Mouse (Mus musculus): ENCODE measurements around the gene Cel.
"Not testable (repeated sequence)": the region's sequence is repeated elsewhere in the genome, so short reads cannot be mapped to it uniquely, and the experiment has no call there.

Cel gene

DNA sequence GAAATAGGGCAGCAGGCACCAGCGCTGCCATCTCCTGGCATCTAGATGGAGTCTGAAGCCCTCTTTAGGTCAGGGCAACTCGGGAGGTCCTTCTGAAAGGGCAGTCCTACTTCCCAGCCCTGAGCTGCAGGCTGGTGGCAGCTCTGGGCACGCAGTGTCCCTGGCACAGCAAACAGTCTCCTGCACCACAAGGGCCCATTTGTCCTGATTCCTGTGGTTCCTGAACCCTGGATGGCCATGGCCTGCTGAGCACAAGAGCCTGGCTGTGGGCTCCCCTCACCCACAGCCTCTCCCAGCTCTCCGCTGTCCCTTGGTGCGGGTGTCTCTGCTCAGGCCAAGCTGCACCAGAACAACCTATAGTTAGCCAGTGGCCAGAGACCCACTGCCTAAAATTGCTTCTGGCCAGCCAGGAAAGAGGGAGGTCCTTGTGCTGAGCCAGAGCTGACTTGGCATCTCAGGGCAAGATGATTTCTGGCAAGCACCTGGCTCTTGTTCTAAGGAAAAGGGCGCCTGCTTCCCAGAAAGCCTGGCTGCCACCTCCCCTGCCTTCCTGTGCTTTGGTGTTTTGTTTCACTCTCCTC, 41.5 kb downstream of the Cel start:
- no peak for DNase-seq (ENCODE audit: low spot score in 2 of 2)

DNA sequence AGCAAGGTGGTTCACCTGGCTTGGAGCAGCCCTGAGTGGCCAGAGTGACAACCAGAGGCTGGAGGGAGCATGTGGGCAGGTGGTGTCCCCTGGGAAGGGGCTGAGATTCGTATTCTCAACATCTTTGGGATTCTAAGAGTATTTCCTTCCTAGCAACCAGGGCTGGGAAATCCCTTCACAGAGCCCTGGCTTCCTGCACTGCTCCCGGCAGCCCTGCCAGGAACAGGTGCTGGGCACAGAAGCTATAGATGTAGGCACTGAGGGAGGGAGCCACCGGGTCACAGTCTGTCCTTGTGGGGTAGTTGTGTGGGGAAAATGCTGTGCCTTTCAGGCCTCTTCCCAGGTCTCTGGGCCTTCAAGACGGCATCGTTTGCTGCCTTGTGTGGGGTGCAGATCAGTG, 42.6 kb downstream of the Cel start:
- no peak for DNase-seq (ENCODE audit: low spot score in 2 of 2)

DNA sequence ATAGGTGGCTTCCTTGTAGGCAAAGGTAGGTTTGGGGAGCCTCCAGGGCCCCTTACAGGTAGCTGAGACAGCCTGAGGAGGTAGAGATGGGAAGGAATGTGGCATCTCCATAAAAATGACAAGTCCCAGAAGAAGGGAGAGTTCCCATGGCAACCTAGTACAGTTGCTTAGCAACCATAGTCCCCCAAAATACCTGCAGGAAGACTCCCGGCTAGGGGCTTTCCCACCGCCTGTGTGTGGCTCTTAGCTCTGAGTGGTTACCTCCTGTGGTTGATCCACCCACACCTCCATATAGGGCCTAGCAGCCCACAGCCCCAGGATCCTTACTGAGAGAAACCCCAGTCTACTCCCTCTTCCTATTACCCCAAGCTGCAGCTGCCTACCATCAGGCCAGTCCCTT, 45.0 kb downstream of the Cel start:
- no peak for DNase-seq (ENCODE audit: low spot score in 2 of 2)

DNA sequence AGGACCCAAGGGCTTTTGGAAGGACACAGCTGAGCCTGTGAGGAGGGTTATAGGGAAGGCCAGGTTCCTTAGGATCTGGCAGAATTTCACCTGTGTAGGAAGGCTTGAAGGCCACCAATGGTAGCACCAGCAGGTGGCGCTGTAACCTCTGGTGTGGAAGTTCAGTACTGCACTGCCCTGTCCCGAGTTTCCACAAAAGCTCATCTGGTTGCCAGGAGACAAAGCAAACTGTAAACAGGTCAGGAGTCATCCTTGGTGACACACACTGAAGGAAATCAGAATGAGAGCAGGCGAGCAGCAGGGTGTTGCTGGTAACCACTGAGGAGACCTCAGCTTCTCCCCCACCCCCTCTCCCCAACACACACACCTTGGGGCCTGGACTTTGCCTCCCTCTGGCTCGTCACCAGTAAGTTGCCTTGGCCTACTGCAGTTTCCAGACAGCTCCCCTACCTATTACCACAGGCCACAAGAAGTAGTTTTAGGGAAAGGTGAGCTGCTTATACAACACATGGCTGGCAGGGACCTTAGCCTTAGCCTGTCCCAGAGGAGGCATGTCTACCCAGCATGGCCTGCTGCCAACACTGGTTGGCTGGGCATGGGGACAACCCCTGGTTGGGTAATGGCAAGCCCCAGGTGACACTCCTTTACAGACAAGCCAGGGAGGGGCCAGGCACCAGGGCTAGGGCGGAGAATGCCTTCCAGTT, 45.8 kb downstream of the Cel start:
- peak; percentile 70 to 89 for DNase-seq (ENCODE audit: low spot score in 2 of 2)

DNA sequence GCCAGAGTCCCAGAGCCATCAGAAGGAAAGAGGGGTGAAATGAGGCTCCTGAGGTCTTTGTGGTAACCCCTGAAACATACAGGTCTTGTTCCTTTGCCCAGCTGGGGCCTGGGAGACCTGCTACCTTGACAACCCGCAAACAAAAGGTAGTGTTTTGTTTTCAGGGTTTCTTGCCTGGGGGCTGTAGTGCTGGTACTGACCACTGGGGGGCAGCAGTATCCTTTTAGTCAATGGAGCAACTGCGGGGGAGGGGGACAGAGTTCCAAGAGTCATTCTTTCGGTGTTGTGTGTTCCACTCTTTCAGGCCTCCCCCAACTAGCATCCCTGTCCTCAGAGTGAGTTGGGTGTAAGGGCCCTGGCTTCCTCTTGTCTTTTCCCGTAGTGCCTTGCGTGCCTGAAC, 48.7 kb downstream of the Cel start:
- DNase-seq (ENCODE audit: low spot score in 2 of 2), result peak; percentile 68 to 88

DNA sequence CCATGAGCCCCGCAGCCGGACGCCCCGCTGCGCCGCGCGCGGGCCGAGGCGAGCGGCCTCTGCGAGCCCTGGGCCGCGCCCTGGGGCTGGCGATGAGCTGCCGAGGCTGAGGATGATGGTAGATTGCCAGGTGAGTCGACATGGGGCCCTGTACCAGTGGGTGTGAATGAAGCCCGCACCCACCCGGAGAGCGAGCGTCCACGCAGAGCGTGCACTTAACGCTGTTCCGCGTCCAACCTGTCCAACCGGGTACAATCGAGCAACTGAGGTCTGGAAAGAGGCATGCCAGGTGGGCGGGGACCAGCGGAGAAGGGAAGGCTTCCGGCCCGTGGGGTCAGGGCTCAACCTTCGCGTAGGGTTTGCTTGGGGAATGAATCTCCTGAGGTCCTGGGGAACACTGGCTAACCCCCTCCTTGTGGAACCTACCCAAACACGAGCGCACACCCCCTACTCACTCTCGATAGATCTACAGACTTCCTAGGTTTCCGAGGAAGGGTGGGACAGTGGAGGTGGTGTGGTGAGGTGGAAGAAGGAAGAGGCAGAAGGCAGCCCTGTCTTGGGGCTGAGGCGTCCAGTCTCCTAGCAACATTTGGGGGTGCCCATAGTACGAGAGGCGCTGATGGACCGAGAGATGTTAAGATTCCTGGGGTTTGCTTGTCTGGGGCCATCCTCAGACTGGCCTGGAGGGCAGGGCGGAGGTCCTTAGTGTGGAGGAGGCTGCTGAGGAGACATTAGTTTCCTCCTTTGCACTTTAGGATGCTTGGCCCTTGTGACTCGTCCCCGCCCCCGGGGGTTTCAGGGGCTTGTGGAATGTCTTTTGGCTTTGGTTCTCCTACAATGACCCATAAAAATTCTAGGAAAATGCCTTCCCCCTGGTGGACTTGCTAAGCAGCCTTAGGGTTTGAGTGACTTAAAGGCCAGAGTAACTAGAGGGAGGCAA, 49.5 kb downstream of the Cel start:
- peak in 1 of 2 experiments; percentile 33 for DNase-seq (ENCODE audit: low spot score in 2 of 2)

DNA sequence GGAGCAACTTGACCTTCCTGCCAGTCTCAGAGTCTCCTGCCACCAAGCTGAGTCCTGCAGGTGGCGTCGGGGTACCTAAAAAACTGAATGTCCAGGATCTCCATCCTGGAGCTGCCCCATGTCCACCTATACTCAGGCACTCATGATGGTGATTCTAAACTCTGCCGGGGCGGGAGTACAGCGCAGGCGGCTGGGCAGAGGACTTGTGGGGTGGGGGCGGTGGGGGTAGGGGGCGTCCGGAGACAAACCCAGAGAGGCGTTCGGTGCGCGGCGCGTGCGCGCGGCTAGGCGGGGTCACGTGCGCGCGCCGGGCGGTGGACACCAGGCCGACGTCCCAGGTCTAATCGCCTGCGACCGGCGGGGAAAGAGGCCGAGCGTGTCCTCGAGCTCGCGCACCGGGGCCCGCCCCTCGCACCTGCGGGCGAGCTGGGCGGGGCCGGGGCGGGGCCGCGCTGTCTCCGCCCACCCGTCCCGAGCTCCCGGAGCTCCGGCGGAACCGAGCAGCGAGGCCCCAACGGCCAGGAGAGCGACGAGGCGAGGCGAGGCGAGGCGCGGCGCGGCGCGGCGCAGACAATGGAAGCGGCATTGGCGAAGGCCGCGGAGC, 50.3 kb downstream of the Cel start, which contains the start of gene Ralgds:
TSS of gene Ralgds (plus strand) at position 328 of the 604 bp plus-strand sequence.
- peak in 1 of 2 experiments; percentile 48 for DNase-seq (ENCODE audit: low spot score in 2 of 2)

DNA sequence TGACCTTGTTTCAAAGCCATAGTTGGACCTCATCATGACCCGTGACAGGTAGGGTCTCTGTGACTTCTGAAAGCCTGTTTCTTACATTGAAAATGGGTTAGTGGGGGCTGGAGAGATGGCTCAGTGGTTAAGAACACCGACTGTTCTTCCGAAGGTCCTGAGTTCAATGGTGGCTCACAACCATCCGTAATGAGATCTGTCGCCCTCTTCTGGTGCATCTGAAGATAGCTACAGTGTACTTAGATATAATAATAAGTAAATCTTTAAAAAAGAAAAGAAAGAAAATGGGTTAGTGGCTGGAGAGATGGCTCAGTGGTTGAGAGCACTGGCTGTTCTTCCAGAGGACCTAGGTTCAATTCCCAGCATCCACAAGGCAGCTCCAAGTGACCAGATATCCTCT, 51.6 kb downstream of the Cel start:
- DNase-seq (ENCODE audit: low spot score in 2 of 2), result not testable (repeated sequence)

DNA sequence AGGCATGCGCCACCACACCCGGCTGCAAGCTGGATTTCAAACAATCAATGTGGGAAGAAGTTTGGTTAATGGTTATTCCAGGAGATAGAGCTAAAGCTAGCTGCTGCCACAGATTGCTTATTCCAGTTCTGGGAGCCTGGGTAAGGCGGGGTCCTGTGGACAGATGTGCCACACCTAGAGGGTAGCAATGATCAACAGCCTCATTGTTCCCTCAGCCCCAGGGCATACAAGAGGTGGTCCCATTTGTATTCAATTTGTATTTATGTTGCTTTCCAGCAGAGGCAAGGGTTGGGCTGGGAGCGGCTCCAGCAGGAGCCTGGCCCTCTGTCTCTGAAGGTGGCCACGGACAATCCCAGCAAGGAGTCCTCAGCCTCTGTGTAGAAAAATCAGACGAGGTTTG, 56.9 kb downstream of the Cel start:
- DNase-seq (ENCODE audit: low spot score in 2 of 2), result no peak

DNA sequence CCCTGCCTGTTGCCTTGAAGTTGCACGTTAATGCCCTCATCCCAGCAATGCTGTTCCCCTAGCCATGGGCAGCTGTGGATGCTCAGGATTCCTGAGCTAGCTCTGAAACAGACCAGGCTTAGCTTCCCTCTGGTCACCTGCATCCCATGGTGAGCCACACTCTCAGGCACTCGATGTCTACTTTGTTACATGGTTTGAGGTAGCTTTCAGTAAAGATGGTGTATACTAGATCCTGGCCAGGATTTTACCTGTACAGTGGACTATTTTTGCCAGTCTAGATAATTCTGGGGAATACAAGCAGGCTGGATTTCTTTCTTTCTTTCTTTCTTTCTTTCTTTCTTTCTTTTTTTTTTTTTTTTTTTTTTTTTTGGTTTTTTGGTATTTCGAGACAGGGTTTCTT, 57.4 kb downstream of the Cel start, which contains the start of gene Gm10134:
TSS of gene Gm10134 (plus strand) at position 301 of the 400 bp plus-strand sequence.
- no peak for DNase-seq (ENCODE audit: low spot score in 2 of 2)

All from spleen, postnatal 10 days (tissue).